Mouse (Mus musculus) kidney, adult 8-10 months (tissue): Measurements from ENCODE around the gene Tspan4.
"Not testable (repeated sequence)": the region's sequence is repeated elsewhere in the genome, so short reads cannot be mapped to it uniquely, and the experiment has no call there.

Experiments
- DNase-seq, 2 experiments: peaks; one replicate each; pipeline ENCODE4 v3.0.0; 2022

Gene Tspan4

GRCm38 (mm10) chr7:141439140-141439679 is 35.8 kb upstream of the Tspan4 start:
- no peak for DNase-seq

- no peak for DNase-seq
These were observed 35.2 kb upstream of the Tspan4 start for GRCm38 (mm10) chr7:141439811-141440210.

- peak in 1 of 2 experiments; percentile 65 for DNase-seq
These were observed 34.4 kb upstream of the Tspan4 start for GRCm38 (mm10) chr7:141440613-141441012.

GRCm38 (mm10) chr7:141441460-141441859 is 33.6 kb upstream of the Tspan4 start:
- DNase-seq: no peak

GRCm38 (mm10) chr7:141442199-141442598 is 32.8 kb upstream of the Tspan4 start:
- DNase-seq: no peak

GRCm38 (mm10) chr7:141443081-141443821 is 31.8 kb upstream of the Tspan4 start:
- no peak for DNase-seq

GRCm38 (mm10) chr7:141443828-141444237 is 31.2 kb upstream of the Tspan4 start, which contains the start of gene Pidd1:
Gene Pidd1, minus strand, starts transcription at chr7:141444025.
- peak in 1 of 2 experiments; percentile 72 for DNase-seq

GRCm38 (mm10) chr7:141446374-141446773 is 28.7 kb upstream of the Tspan4 start:
- not testable (repeated sequence) for DNase-seq

GRCm38 (mm10) chr7:141447110-141447991 is 27.7 kb upstream of the Tspan4 start, which contains the start of gene Rplp2:
Gene Rplp2, plus strand, starts transcription at chr7:141447370.
- peak; percentile 93 to 95 for DNase-seq

- DNase-seq: no peak
These were observed 23.1 kb upstream of the Tspan4 start for GRCm38 (mm10) chr7:141451928-141452327.

GRCm38 (mm10) chr7:141453636-141454035 is 21.4 kb upstream of the Tspan4 start:
- DNase-seq: no peak

- peak; percentile 94 to 97 for DNase-seq
These were observed 20.0 kb upstream of the Tspan4 start, which contains the start of gene Pnpla2 for GRCm38 (mm10) chr7:141454967-141455551. Gene Pnpla2, plus strand, starts transcription at chr7:141455198.

GRCm38 (mm10) chr7:141455610-141456314 is 19.3 kb upstream of the Tspan4 start:
- peak; percentile 90 to 92 for DNase-seq

GRCm38 (mm10) chr7:141456739-141457138 is 18.3 kb upstream of the Tspan4 start:
- DNase-seq: no peak

- no peak for DNase-seq
These were observed 17.8 kb upstream of the Tspan4 start for GRCm38 (mm10) chr7:141457236-141457635.

GRCm38 (mm10) chr7:141457986-141458660 is 16.9 kb upstream of the Tspan4 start:
- peak in 1 of 2 experiments; percentile 70 for DNase-seq

- no peak for DNase-seq
These were observed 16.4 kb upstream of the Tspan4 start for GRCm38 (mm10) chr7:141458661-141459060.

GRCm38 (mm10) chr7:141459301-141459711 is 15.7 kb upstream of the Tspan4 start:
- no peak for DNase-seq

GRCm38 (mm10) chr7:141460001-141460390 is 15.0 kb upstream of the Tspan4 start:
- DNase-seq: no peak

- DNase-seq: no peak
These were observed 14.5 kb upstream of the Tspan4 start, which contains the start of gene Cracr2b for GRCm38 (mm10) chr7:141460391-141461113. Gene Cracr2b, plus strand, starts transcription at chr7:141461094.
